Mouse (Mus musculus) B cell, adult 2 months (primary cell): ENCODE measurements around the gene Rerg.

Experiments used
- DNase-seq, 2 experiments: peaks; one replicate each; pipeline ENCODE4 v3.0.0; 2022

Gene Rerg

GRCm38 (mm10) chr6:137126224-137126623 is 44.1 kb downstream of the Rerg start:
- DNase-seq, result no peak

GRCm38 (mm10) chr6:137125433-137125832 is 44.9 kb downstream of the Rerg start:
- no peak for DNase-seq

- no peak for DNase-seq
Observed at GRCm38 (mm10) chr6:137125006-137125405, 45.3 kb downstream of the Rerg start.

GRCm38 (mm10) chr6:137116849-137117473 is 53.3 kb downstream of the Rerg start:
- DNase-seq, result no peak

GRCm38 (mm10) chr6:137114859-137115258 is 55.4 kb downstream of the Rerg start:
- no peak for DNase-seq

GRCm38 (mm10) chr6:137111266-137111813 is 59.0 kb downstream of the Rerg start:
- DNase-seq, result no peak

GRCm38 (mm10) chr6:137110778-137111174 is 59.5 kb downstream of the Rerg start:
- DNase-seq, result no peak

GRCm38 (mm10) chr6:137109811-137110777 is 60.2 kb downstream of the Rerg start:
- no peak for DNase-seq

- DNase-seq, result no peak
Observed at GRCm38 (mm10) chr6:137105285-137105684, 65.0 kb downstream of the Rerg start.

- DNase-seq, result peak; percentile 23 to 31
Observed at GRCm38 (mm10) chr6:137102662-137103179, 67.6 kb downstream of the Rerg start.

GRCm38 (mm10) chr6:137101886-137102661 is 68.2 kb downstream of the Rerg start:
- no peak for DNase-seq

GRCm38 (mm10) chr6:137100259-137100658 is 70.0 kb downstream of the Rerg start:
- no peak for DNase-seq

GRCm38 (mm10) chr6:137098232-137099191 is 71.8 kb downstream of the Rerg start:
- peak; percentile 54 to 60 for DNase-seq

GRCm38 (mm10) chr6:137094475-137094874 is 75.8 kb downstream of the Rerg start:
- DNase-seq, result no peak

GRCm38 (mm10) chr6:137088469-137088868 is 81.8 kb downstream of the Rerg start:
- DNase-seq, result no peak

GRCm38 (mm10) chr6:137087956-137088355 is 82.3 kb downstream of the Rerg start:
- DNase-seq, result no peak

- DNase-seq, result no peak
Observed at GRCm38 (mm10) chr6:137087470-137087869, 82.8 kb downstream of the Rerg start.

GRCm38 (mm10) chr6:137079701-137080100 is 90.6 kb downstream of the Rerg start:
- no peak for DNase-seq

GRCm38 (mm10) chr6:137076731-137077130 is 93.6 kb downstream of the Rerg start:
- DNase-seq, result no peak

GRCm38 (mm10) chr6:137076225-137076624 is 94.1 kb downstream of the Rerg start:
- DNase-seq, result no peak

- DNase-seq, result no peak
Observed at GRCm38 (mm10) chr6:137072256-137072655, 98.0 kb downstream of the Rerg start.
